Mouse (Mus musculus) embryonic facial prominence, embryonic 12.5 days (tissue): ENCODE measurements around the gene Dbp. TPM values are rescaled to one million over a fixed set of nuclear protein-coding genes. Genes with fewer than 3 reads are reported as not detected.

ENCODE experiments used
- polyA plus RNA-seq: library from polyadenylated mRNA; unstranded; fragments of >200 nt; fragmentation: Nextera tagmentation; extraction: Ambion mirVana; gene quantifications from 2 replicates; pipeline ENCODE4 v1.2.1, GENCODE M21; 2016

Dbp gene
- polyA plus RNA-seq, 1 experiment from 2014 or later, result 6.9 TPM

Other genes starting within 250 kb of the Dbp start
- gene Ftl1, start 245.2 kb upstream of the Dbp start, polyA plus RNA-seq, result 5,211 and 5,392 TPM in 2 replicates
- 220 and 224 TPM in 2 replicates for gene Bax, start 238.2 kb upstream of the Dbp start, polyA plus RNA-seq
- gene Tulp2, start 223.2 kb upstream of the Dbp start, polyA plus RNA-seq, result 0.92 and 1.2 TPM in 2 replicates
- not detected in 2 replicates for gene Gm45808, start 218.3 kb upstream of the Dbp start, polyA plus RNA-seq
- 3.0 and 3.7 TPM in 2 replicates for gene Dhdh, start 216.3 kb upstream of the Dbp start, polyA plus RNA-seq
- gene Nucb1, start 194.7 kb upstream of the Dbp start, polyA plus RNA-seq, result 161 and 172 TPM in 2 replicates
- gene Ppp1r15a, start 178.8 kb upstream of the Dbp start, polyA plus RNA-seq, result 24.1 and 25.6 TPM in 2 replicates
- gene Plekha4, start 178.8 kb upstream of the Dbp start, polyA plus RNA-seq, result 3.0 and 3.2 TPM in 2 replicates
- gene Hsd17b14, start 150.2 kb upstream of the Dbp start, polyA plus RNA-seq, result 0.56 and 1.5 TPM in 2 replicates
- gene Bcat2, start 134.9 kb upstream of the Dbp start, polyA plus RNA-seq, result 49.9 and 59.3 TPM in 2 replicates
- 0.17 TPM in 1 of 2 replicates, not detected in the other for gene Fgf21, start 89.6 kb upstream of the Dbp start, polyA plus RNA-seq
- 0.56 and 0.61 TPM in 2 replicates for gene Fut1, start 87.8 kb upstream of the Dbp start, polyA plus RNA-seq
- 0.10 and 0.23 TPM in 2 replicates for gene Izumo1, start 83.3 kb upstream of the Dbp start, polyA plus RNA-seq
- 16.4 and 16.8 TPM in 2 replicates for gene Rasip1, start 77.6 kb upstream of the Dbp start, polyA plus RNA-seq
- 4.0 and 5.4 TPM in 2 replicates for gene Mamstr, start 65.1 kb upstream of the Dbp start, polyA plus RNA-seq
- 0.27 and 0.51 TPM in 2 replicates for gene Fut2, start 38.7 kb upstream of the Dbp start, polyA plus RNA-seq
- 0.67 and 0.73 TPM in 2 replicates for gene Ntn5, start 21.1 kb upstream of the Dbp start, polyA plus RNA-seq
- 2.9 and 3.1 TPM in 2 replicates for gene Sec1, start 10.7 kb upstream of the Dbp start, polyA plus RNA-seq
- 11.5 and 14.1 TPM in 2 replicates for gene Car11, start 5.2 kb upstream of the Dbp start, polyA plus RNA-seq
- 926 and 973 TPM in 2 replicates for gene Rpl18, start 10.4 kb downstream of the Dbp start, polyA plus RNA-seq
- 34.7 and 35.3 TPM in 2 replicates for gene Sphk2, start 12.9 kb downstream of the Dbp start, polyA plus RNA-seq
- gene Fam83e, start 16.1 kb downstream of the Dbp start, polyA plus RNA-seq, result 1.3 TPM in 2 replicates
- gene Spaca4, start 20.7 kb downstream of the Dbp start, polyA plus RNA-seq, result not detected in 2 replicates
- 3.3 and 5.2 TPM in 2 replicates for gene Lmtk3, start 78.7 kb downstream of the Dbp start, polyA plus RNA-seq
- gene Sult2b1, start 79.6 kb downstream of the Dbp start, polyA plus RNA-seq, result 1.6 and 2.5 TPM in 2 replicates
- gene Cyth2, start 109.5 kb downstream of the Dbp start, polyA plus RNA-seq, result 173 and 176 TPM in 2 replicates
- 2.4 and 2.5 TPM in 2 replicates for gene Kcnj14, start 119.7 kb downstream of the Dbp start, polyA plus RNA-seq
- gene Grwd1, start 125.9 kb downstream of the Dbp start, polyA plus RNA-seq, result 75.6 and 76.3 TPM in 2 replicates
- gene Kdelr1, start 167.7 kb downstream of the Dbp start, polyA plus RNA-seq, result 53.6 and 66.3 TPM in 2 replicates
- gene Grin2d, start 173.3 kb downstream of the Dbp start, polyA plus RNA-seq, result 0.56 and 0.64 TPM in 2 replicates
- 0.33 and 0.82 TPM in 2 replicates for gene Syngr4, start 191.6 kb downstream of the Dbp start, polyA plus RNA-seq
- gene Tmem143, start 191.9 kb downstream of the Dbp start, polyA plus RNA-seq, result 5.7 and 6.5 TPM in 2 replicates
- 78.5 and 84.9 TPM in 2 replicates for gene Emp3, start 216.3 kb downstream of the Dbp start, polyA plus RNA-seq
- gene Ccdc114, start 219.0 kb downstream of the Dbp start, polyA plus RNA-seq, result 3.8 and 4.2 TPM in 2 replicates